Mouse (Mus musculus): Measurements from ENCODE around the gene Zfp456. TPM values are rescaled to one million over a fixed set of nuclear protein-coding genes. Genes with fewer than 3 reads are reported as not detected.

Zfp456 gene
- 0.27 and 0.32 TPM in 2 replicates for polyA plus RNA-seq (2012; rRNA removed)

DNA sequence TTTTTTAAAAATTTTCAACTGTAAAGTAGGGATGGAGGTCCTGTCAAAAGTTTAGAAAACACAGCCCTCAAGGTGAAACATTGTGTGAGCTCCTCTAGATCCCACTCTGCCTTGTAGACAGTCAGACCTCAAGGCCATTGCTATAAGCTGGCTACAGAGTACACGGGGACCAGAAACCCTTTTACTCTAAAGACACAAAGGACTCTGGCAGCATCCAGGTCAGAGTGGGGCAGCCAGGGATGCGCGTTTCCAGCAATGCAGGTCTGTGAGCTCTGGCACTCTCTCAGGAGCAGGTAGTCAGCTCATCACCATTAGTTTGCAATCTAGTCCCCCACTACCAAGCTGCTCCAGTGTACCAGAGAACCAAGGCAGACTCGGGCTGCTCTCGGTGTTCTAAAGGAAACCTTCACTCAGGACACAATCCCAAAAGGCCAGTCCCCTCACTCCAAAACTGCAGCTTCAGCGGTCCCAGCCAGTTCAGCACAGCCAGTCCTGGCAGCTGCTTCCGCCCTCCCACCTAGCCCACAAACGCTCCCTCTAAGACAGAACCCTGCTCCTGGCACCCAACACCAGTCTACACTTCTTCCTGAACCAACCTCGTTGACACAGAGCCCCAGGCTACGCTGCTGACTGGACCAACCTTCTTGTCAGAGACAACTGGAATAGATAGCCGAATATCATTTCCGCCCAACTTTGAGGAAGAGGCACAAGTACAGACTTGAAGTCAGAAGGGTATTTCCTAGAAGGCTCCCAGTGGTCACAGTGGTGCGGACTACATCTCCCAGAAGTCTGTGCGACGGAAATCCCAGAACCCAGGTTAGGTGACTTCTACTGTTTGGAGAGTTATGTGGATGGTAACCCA is at the start of gene Zfp456, which contains the start of gene Gm28041:
Zfp456 (minus strand) TSS at position 761 of the 862 bp plus-strand sequence.
Gm28041 (minus strand) TSS at position 684 of the 862 bp plus-strand sequence.

DNA sequence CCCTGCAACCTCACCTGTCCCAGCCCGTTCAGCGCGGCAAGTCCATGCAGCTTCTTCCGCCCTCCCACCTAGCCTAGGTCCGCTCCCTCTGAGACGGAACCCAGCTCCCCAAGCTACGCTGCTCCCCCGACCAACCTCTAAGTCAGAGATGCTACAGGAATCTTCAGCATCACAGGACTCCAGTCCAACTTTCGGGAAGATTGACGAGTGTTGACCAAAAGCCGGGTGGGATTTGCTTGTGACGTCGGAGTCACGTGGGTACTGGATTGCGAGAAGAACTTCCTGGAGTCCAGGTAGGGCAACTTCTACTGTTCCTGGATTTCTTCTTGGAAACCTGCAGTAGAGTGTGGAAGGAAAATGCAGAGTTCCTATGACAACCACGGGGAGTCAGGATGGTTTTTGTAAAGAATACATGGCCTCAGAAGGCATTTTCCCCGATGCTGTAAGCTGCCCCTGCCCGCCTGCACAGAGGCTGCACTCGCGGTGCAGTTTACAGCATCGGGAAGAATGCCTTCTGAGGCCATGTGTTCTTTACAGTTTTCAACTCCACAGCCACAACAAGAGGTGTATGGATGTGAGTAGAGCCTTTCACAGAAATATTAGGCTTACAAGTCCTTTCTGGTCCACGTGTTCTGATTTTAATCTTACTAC is 45.7 kb upstream of the Zfp456 start, which contains the start of gene Zfp459:
Zfp459 (minus strand) TSS at position 212 of the 651 bp plus-strand sequence.

DNA sequence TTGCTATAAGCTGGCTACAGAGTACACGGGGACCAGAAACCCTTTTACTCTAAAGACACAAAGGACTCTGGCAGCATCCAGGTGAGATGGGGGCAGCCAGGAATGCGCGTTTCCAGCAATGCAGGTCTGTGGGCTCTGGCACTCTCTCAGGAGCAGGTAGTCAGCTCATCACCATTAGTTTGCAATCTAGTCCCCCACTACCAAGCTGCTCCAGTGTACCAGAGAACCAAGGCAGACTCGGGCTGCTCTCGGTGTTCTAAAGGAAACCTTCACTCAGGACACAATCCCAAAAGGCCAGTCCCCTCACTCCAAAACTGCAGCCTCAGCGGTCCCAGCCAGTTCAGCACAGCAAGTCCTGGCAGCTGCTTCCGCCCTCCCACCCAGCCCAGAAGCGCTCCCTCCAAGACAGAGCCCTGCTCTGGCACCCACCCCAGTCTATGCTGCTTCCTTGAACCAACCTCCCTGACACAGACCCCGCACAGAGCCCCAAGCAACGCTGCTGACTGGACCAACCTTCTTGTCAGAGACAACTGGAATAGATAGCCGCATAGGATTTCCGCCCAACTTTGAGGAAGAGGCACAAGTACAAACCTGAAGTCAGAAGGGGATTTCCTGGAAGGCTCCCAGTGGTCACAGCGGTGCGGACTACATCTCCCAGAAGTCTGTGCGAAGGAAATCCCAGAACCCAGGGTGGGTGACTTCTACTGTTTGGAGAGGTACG is 23.7 kb upstream of the Zfp456 start, which contains the start of gene Zfp429:
Zfp429 (minus strand) TSS at position 637 of the 721 bp plus-strand sequence.

GRCm38 (mm10) chr13:67360131-67360744 is 15.4 kb downstream of the Zfp456 start, which contains the start of the genes Gm28044 and Zfp953:
TSS of gene Gm28044 (minus strand) at chr13:67360536.
TSS of gene Zfp953 (minus strand) at chr13:67360605.

DNA sequence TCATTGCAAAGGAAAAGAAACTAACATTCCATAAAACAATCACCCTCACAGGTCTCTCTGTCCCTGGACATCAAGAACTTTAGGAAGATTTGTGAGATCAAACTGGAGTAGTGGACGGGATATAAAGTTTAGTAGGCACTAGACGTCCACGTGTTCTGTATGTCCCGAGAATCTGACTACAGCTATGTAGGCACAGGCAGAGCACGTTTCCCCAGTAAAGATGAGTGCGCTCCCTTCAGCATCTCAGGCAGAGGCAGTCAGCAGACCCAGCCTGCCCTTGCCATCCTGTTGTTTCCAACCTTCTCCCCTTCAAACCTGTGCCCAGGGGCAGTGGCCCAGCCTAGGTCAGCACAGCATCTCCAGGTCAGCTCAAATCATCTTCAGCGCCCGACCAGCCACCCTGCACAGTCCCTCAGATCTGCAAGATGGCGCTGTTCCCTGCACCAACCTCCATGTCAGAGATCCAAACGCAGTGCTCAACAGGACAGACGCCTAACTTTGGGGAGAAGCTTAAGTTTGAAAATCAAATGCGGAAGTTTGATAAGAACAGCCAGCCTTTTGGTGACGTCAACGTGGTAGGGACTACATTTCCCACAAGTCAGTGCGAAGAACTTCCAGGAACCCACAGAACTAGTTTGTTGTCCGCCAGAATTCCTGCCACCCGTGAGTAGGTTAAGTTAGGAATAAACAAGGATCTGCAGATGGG is 43.4 kb downstream of the Zfp456 start, which contains the start of gene Zfp595:
Zfp595 (minus strand) TSS at position 552 of the 706 bp plus-strand sequence.

Other genes starting within 250 kb of the Zfp456 start
- gene Rsl1, start 202.6 kb downstream of the Zfp456 start, polyA plus RNA-seq (2012; rRNA removed) = 1.2 and 1.4 TPM in 2 replicates
- 0.18 and 0.21 TPM in 2 replicates for gene Zfp455, start 181.3 kb downstream of the Zfp456 start, polyA plus RNA-seq (2012; rRNA removed)
- 0.47 and 0.52 TPM in 2 replicates for gene Zfp458, start 97.3 kb downstream of the Zfp456 start, polyA plus RNA-seq (2012; rRNA removed)
- gene Zfp457, start 69.3 kb downstream of the Zfp456 start, polyA plus RNA-seq (2012; rRNA removed) = 0.41 and 0.48 TPM in 2 replicates
- 1.2 and 1.3 TPM in 2 replicates for gene Zfp595, start 43.2 kb downstream of the Zfp456 start, polyA plus RNA-seq (2012; rRNA removed)
- not detected in 2 replicates for gene Gm28044, start 15.3 kb downstream of the Zfp456 start, polyA plus RNA-seq (2012; rRNA removed)
- 0.79 and 0.83 TPM in 2 replicates for gene Zfp953, start 15.2 kb downstream of the Zfp456 start, polyA plus RNA-seq (2012; rRNA removed)
- gene Gm28041, start 77 bp downstream of the Zfp456 start, polyA plus RNA-seq (2012; rRNA removed) = 0.12 and 0.17 TPM in 2 replicates
- gene Zfp429, start 24.0 kb upstream of the Zfp456 start, polyA plus RNA-seq (2012; rRNA removed) = 1.8 and 2.3 TPM in 2 replicates
- gene Zfp459, start 45.6 kb upstream of the Zfp456 start, polyA plus RNA-seq (2012; rRNA removed) = 0.17 and 0.18 TPM in 2 replicates
- gene Zfp874a, start 75.8 kb upstream of the Zfp456 start, polyA plus RNA-seq (2012; rRNA removed) = 2.8 and 3.1 TPM in 2 replicates
- 2.7 and 2.8 TPM in 2 replicates for gene Zfp874b, start 108.4 kb upstream of the Zfp456 start, polyA plus RNA-seq (2012; rRNA removed)
- 1.3 TPM in 2 replicates for gene Zfp58, start 124.7 kb upstream of the Zfp456 start, polyA plus RNA-seq (2012; rRNA removed)
- not detected in 2 replicates for gene Gm26965, start 150.3 kb upstream of the Zfp456 start, polyA plus RNA-seq (2012; rRNA removed)
- 5.4 and 5.6 TPM in 2 replicates for gene Zfp87, start 150.4 kb upstream of the Zfp456 start, polyA plus RNA-seq (2012; rRNA removed)
- gene Zfp748, start 178.0 kb upstream of the Zfp456 start, polyA plus RNA-seq (2012; rRNA removed) = 2.3 and 2.5 TPM in 2 replicates
- gene Zfp729b, start 233.9 kb upstream of the Zfp456 start, polyA plus RNA-seq (2012; rRNA removed) = 0.88 and 0.95 TPM in 2 replicates

Data from liver, embryonic 14 days (tissue).